Mouse (Mus musculus): Measurements from ENCODE around the gene Manbal.

Manbal gene

DNA sequence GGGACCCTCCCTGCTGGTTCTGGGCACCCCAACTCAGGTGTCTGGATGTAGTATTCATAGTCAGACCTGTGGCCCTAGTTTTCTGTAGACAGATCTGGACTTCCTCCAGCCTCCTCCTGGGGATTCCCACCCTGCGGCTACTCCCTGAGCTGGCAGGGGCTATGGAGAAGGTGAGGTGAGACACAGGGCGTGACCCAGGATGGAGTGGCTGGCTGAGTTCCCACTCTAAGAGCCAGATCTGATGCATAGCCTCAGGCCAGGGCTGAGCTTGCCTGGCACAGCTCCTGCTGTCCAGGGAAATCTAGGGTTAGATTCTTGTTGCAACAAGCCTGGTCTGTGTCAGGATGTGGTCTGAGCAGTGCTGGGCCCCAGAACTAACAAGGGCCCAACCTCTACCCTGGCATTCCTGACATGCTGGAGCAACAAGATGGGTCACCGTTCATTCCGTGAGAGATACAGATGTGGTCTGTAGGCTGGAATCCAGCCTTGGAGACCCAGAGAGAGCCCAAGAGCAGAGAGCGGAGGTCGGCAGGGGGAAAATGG, 43.8 kb downstream of the Manbal start:
- DNase-seq (ENCODE audit: low spot score in 2 of 2), result peak; percentile 76 to 79

DNA sequence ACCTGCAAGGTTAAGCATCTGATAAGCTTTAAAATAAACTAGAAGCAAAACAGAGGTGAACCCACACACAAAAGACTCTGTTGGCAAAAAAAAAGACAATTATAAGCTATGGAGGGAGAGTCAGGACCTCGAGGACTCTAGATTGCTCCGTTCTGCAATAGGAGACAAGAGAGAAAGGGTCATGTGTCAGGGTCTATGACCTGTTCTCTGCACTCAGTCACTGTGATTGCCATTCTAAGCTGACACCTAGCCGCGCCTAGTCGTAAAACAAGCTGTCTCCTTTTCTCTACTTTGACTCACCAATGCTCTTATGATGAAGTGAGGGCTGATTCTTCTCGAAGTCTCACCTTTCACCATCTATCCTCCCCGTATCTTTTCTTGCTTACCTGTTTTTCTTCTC, 45.1 kb downstream of the Manbal start:
- no peak for DNase-seq (ENCODE audit: low spot score in 2 of 2)

DNA sequence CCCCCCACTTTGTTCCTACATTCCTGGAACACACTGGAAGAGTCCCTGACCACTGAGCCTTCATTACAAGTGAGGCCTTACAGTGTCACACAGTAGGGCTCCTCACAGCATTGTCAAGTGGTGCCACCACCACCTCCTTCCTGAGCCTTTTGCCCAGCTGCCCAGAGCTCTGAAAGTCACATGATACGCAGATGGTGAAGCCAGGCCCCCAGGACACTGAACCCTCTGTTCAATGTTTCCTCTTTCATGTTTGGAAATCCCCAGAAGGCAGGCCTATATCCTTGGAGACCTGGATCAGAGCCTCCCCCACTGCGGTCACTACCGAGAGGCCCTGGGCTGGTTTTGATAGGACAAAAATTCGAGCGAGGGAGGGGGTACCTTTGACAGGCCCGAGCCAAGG, 49.8 kb downstream of the Manbal start:
- DNase-seq (ENCODE audit: low spot score in 2 of 2), result no peak

DNA sequence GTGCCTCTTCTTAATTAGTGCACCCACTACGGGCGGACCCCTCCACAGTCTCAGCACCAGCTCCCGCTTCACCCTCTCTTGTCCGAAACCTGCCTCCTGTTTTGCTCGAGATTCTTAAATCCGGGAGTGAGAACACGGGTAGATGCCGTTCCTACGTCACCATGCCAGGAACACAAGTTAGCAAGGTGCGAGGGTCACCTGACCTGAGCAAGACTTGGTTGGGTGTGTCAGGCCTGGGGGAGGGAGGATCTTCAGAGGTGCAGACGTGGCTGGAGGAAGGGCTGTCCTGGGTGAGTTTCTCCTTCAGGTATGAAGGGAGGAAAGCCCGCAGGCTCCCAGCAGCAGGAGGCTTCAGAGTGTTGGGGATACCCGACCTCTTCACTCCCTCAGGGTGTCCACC, 50.8 kb downstream of the Manbal start, which contains the start of gene Src:
TSS of gene Src (plus strand) at position 239 of the 400 bp plus-strand sequence.
- DNase-seq (ENCODE audit: low spot score in 2 of 2), result no peak

DNA sequence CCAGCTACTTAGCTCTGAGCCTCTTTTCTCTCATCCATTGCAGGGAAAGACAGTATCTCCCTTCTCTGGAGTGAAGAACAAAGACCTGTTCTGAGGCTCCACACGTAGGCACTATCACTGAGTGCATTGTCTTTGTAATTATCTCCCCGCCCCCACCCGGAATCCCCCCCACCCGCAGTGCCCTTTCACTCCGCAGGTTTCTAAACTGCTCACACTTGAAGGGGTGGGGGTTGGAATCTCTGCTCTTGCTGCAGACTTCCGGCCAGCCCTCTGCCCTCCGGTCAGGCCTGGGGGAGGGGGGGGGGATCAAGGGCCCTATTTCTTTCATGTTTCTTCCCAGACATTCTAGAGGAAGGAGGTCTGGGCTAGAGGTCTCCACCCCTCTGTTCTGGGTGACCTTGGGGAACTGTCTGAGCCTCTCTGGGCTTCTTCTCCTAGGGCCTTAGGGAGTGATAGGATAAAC, 51.2 kb downstream of the Manbal start:
- DNase-seq (ENCODE audit: low spot score in 2 of 2), result no peak

DNA sequence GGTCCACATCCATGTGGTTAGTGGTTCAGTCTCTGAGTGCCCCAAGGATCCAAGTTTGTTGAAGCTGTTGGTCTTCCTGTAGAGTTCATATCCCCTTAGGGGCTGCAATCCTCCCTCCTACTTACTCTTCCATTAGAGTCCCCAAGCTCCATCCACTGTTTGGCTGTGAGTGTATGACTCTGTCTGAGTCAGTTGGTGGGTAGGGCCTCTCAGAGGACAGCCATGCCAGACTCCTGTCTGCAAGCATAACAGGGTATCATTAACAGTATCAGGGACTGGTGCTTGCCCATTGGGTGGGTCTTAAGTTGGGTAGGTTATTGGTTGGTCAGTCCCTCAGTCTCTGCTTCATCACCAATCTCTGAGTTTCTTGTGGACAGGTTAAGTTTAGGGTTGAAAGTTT, 52.1 kb downstream of the Manbal start:
- no peak for DNase-seq (ENCODE audit: low spot score in 2 of 2)

DNA sequence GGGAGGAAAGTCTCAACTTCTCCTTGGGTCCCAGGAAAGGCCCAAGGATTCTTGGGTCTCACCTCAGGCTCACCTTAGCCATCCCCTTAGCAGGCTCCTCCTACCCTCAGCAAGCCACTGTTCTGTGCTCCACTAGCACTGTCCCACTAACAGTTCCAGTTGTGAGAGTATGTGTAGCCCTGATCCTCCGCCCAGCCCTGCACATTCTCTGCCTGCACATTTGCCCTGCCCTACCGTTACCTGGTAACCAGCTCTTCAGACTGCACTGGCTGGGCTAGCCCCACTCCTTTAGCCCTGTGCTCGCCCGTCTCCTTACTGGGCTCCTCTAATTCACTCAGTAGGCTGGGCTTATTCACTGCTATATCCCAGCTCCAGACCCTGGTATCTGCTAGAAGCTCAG, 53.0 kb downstream of the Manbal start:
- DNase-seq (ENCODE audit: low spot score in 2 of 2), result no peak

DNA sequence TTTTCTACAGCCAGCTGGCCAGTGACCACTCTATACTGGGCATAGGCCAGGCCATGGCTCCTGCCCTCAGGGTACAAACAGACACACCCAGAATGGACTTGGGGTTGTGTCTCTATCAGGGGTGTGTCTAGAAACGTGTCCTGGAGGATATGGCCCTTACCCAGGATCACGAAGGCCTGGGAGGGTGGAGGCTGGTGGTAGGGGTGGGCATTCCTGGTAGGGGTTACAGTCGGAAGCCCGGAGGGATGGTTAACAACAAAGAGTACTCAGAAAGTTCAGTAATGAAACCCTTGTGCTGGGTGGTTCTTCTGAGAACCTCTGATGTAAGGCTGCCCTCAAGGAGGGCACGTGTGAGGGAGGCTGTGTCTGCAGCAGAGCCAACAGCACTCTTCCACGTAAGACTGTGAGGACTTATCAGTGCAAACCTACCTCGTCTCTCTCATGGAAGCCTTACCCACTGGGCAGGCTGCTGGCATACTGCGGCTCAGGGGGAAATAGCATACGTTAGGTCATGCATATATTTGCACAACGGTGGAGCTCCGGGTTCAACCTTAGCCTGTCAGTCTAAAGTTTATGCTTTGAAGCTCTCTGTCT, 54.8 kb downstream of the Manbal start:
- DNase-seq (ENCODE audit: low spot score in 2 of 2), result no peak

DNA sequence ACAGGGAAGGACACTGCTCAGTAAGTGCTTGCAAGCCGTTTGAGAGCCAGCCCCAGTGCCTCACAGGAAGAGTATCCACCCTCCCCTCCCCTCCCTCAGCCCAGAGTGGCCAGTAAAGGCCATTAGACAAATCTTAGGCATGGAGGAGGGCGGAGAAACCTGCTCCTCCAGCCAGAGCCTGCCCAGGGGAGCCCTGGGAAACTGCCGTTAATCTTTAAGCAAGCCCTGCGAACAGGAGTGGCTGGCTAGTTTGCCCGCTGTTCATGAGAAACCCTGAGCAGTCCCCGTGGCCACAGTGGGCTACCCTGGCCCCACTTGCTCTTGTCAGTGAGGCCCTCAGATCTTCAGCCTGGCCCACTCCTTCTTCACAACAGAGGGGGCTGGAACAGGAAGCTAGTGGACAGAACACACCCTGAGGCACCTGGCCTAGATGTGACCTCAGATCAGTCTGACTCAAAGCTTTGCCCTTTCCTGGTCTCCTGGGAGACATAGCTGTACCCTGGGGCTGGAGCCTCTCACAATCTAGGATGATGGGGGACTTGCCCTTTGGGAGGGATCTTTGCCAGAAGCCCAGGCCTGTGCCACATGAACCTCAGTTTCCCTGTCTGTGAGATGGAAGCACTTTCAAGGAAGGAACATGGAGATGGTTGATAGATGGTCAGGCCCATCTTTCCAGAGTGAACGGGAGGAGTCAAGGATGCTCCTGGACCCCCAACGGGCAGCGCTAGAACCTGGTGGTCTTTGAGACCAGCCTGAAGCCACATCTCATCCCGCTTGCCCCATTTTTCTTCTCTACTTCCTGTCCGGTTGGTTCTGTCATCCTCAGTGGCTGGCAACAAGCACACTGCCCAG, 55.7 kb downstream of the Manbal start:
- peak; percentile 68 to 72 for DNase-seq (ENCODE audit: low spot score in 2 of 2)

DNA sequence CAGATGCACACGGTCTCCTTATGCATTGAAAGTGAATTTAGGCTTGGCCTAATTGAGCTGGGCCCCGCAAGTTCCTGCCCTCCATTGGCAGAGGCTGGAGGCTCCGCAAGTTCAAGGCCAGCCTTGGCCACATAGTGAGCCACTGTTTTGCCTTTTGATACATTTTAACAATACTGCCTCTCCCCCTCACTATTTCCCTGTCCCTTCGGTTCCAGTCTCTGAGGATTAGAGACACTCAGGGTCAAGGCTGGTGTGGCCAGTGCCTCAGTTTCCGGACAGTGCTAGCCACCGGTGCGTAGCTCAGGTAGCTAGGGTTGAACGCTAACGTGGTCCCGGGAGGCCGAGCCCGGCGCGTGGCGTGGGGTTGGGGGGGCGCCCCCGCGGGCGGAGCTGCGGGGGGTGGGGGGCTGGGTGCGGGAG, 56.3 kb downstream of the Manbal start:
- DNase-seq (ENCODE audit: low spot score in 2 of 2), result no peak

DNA sequence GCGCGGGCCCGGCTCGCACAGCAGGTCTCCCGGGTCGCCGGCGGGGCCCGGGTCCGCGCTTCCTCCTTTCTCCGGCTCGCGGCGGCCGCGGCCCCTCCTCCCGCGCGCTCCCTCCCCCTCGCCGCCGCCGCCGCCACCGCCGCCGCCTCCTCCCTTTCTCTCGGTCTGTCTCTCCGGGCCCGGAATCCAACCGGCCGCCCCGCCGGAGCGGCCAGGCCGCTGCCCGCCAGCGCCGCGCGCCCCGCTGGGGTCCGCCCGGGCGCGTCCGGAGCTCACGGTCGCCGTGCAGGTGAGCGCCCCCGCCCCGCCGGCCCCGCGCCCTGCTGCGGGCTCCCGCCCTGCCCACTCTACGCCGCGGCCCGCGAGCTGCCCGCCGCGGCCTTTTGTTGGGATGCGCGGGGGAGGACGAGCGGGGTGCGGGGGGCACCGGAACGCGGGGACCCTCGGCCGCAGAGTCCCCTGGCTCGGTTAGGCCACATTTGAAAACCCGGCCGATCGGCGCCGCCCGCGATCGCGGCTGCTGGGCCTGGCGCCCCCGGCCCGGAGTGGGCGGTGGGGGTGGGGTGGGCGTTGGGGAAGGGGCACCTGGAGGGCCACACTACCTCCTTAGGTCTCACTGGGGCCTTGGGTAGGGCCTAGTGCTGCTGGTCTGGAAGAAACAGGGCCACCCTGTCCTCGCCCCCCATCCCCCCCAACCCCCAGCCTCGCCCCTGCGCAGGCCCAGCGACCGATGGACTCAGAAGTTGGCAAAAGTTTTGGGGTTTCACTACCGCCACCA, 56.9 kb downstream of the Manbal start:
- DNase-seq (ENCODE audit: low spot score in 2 of 2), result no peak

DNA sequence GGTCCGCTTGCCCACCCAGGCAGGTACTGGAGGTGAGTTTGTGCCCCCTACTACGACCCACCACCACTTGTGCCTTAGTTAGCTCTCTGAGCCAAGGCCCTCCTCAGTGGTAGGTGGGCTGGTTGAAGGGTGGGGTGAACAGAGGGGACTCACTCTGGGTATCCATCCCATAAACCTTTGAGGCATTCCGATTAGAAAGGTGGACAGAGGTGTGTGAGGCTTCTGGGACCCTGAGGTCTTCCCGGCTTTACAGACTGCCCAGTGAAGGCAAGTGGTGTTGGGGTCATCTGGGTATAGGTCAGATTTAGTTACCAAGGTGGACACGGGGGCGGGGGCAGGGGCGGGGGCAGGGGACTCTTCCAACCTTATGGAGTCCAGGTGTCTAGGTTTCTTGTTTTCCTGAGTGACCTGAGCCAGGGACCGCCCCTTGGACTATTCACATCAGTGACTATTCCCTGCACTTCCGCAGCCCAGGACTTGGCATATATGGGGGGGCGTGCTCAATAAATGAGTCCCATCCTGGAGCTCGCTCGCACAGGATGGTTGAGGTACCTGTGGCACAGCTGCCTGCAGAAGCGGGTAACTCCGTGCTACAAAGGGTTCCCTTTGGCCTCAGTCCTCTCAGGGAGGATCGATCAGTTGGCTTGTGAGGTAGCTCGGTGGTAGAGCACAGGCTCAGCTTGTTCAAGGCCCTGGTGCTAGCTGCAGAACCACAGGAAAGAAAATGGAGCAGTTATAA, 57.7 kb downstream of the Manbal start:
- no peak for DNase-seq (ENCODE audit: low spot score in 2 of 2)

DNA sequence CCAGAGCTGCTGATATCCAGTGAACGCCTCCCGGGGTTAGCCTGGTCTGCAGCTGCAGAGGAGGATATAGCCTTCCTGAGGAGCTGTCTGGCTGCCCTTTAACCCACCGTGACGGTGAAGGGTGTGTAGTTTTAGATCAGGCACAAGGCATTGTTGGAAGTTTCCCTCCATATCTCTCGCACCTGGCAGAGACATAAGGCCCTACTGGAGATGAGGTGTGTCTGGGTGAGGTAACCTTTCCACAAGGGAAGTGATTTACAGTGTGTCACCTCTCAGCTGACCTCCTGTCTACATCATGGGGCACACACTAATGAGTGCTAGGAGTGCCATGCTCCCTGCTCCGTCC, 58.2 kb downstream of the Manbal start:
- DNase-seq (ENCODE audit: low spot score in 2 of 2), result no peak

DNA sequence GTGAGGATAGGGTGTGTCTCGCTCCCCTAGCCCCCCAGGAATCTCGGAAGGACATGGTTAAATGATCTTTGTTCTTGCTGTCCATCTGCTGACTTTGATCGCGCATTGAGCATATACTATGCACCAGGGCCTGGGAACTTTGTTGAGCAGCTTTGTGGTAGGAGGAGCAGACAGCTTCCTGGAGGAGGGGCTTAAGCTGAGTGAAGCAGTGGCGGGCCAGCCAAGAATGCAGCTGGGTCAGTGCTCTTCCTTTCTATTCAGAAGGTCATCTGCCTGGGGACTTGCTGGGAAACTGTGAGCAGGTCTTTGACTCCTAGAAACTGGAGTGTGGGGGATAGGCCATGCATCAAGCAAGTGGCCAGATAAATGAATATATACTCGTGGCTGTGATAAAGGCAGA, 58.8 kb downstream of the Manbal start:
- no peak for DNase-seq (ENCODE audit: low spot score in 2 of 2)

DNA sequence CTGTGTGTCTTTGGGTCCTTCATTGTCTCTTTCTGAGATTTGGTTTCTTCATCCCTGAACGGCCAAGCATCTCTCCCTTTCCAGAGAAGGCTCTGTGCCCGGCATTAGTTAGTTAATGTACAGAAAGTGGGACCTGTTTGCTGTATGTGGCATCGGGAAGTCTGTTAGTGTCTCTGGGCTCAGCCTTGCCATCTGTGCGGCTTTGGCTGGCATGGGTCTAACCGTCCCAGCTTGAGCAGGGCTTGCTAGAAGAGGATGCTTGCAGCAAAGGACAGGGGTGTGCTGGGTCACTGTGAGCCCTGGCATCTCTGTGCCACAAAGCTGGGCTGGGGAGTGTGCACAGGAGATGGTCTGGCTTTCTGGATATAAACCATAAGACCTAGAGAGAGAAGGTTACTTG, 59.8 kb downstream of the Manbal start:
- DNase-seq (ENCODE audit: low spot score in 2 of 2), result no peak

DNA sequence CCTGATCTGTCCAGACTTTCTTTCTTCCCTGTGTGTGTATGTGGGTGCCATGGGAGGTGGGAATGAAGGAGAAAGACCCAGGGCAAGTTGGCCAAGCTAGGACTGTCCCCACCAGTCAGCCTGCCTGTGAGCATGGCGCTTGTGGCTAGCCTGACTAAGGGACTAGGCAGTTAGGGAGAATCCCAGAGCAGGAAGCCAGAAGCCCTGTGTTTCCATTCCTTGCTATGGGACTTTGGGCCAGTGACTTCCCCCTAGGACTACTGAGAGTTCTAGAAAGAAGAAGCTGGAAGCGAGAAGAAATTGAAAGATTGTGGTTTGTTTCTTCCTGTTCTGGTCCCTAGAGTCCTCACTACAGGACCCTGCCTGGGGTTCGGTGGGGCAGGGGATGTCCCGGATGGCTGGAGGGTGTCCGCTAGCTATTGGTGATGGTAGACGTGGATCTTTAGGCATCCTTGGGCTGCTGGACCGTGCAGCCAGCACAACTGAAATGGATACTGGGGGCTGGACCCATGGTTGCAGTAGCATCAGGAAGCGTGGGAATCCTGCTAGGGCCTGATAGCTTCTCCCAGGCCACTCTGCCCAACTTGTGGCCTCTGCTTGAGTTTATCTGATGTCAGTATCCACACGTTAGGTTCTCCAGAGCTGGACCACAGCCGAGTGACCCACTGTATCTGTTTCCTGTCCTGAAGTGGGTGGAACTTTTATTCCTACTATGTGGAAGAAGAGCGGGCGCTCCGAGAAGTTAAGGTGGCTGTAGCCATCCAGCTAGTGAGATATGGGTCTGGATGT, 61.2 kb downstream of the Manbal start:
- no peak for DNase-seq (ENCODE audit: low spot score in 2 of 2)

DNA sequence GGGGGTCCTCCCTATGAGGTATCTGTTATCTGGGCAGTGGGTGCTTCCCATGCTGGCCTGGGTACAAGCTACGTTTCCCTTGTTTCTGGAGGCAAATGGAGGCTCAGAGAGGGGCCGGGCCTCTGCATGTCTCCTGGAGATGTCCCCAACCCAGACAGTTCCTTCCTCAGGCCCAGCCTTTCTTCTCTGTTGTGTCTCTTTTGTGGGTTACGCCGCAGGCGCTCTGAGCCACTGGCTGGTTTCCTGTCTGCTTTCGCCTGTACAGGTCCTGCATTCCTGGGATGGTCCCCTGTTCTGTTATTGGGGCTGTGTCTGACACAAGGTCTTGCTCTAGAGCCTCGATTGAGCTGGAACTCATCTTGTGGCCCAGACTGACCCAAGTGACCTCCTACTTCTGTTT, 62.3 kb downstream of the Manbal start:
- no peak for DNase-seq (ENCODE audit: low spot score in 2 of 2)

DNA sequence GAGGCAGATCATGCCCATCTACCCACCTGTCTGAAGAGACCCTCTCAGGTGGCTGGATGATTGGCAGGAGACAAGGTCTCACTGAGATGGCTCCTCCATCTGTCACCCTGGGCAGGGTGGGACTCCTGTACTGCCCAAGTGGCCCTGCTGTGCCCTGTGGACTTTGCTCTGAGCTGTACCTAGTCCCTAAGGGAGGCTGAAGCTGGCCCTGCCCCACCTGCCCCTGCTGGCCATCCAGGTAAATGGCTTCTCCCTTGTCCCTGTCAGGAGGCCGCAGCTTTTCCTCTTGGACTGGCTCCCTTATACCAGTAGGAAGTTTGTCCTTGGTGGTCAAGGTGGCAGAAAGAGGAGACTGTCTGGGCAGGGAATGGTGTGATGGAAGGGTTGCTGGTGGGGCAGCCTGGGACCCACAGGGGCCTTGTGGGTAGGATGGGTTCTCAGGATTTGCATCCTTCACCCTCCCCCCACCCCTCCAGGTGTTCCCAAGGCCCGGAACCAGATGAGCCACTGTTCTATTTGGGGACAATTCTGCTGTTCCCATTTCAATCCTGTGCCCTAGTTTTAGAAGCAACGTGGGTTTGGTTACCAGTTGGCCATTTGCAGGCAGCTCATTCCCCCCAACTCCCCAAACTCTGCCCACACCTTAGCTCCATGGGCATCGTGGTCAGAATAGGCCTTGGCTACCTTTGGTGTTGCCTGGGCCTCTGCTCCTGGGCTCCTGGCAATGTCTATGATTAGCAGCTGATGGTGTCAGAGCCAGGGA, 63.5 kb downstream of the Manbal start:
- DNase-seq (ENCODE audit: low spot score in 2 of 2), result no peak

DNA sequence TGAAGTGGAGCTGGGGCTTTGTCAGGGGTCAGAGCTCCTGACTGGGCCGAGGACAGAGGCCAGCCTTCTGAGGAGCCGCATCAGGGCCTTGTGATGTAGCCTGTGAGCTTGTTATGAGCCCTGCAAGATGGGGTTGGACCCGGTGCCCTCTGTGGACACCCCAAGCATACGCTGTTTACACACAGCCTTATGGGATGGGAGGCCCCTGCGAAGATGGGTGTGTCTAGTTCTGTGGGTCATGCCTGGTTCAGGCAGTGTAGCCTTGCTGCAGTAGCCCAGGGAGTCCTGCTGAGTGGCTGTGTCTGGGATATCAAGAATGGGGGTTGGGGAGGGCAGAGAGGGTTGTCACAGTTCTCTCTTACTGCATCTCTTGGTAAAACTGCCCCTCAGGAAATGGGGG, 64.5 kb downstream of the Manbal start:
- no peak for DNase-seq (ENCODE audit: low spot score in 2 of 2)

DNA sequence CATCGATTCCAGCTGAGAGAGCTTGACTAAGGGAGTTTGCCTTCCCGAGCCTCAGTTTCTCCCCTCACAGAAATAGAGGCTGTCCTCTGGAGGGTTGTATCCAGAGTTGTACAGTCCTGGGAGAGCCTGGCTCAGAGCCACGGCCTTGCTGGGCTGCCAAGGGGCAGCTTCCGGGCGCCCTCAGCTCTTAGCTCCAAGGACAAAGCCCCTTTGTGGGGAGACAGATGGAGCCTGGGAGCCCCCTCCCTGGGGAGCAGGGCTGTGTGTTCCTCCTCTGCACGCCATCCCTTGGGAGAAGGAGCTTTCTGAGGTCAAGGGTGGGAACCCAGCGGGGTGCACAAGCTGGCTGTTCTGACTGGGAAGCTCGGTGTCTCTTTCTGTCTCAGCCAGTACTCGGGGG, 65.1 kb downstream of the Manbal start:
- no peak for DNase-seq (ENCODE audit: low spot score in 2 of 2)

Data from urinary bladder, postnatal 36 days (tissue).